Mouse (Mus musculus): ENCODE results near the gene Adamts4. TPM values are rescaled to one million over a fixed set of nuclear protein-coding genes. Genes with fewer than 3 reads are reported as not detected.

The Adamts4 gene
- polyA plus RNA-seq, 1 experiment from 2014 or later, result 2.5 TPM

GRCm38 (mm10) chr1:171285096-171285892, 35.1 kb downstream of the Adamts4 start:
- Histone ChIP-seq H3K9me3 (replicated peaks; ENCODE audit: control insufficient read depth, low read length) (no peaks in the 10 kb centered on the region), H3K9ac (ENCODE audit: low read length) (no peak overlapping the region; the same call in 1 of the 2 replicates), H3K27me3 (replicated peaks; ENCODE audit: control insufficient read depth, insufficient read depth, low read length) (no peaks in the 10 kb centered on the region), H3K27ac (ENCODE audit: low read depth, low read length) (no peak overlapping the region), H3K4me1 (ENCODE audit: control insufficient read depth, insufficient read depth, low read length) (peaks cover 15% of the 10 kb centered on the region), H3K4me3 (ENCODE audit: low read depth, low read length) (no peak overlapping the region), H3K36me3 (ENCODE audit: control insufficient read depth, insufficient read depth, low read length) (peaks cover 64% of the 10 kb centered on the region), H3K4me2 (ENCODE audit: low read length) (no peak overlapping the region)
- ATAC-seq (no peak), DNase-seq (ENCODE audit: low spot score) (no peak)
- 91% methylated on average over 20 of the region's 20 CpGs for WGBS

- peaks cover 9% of the 10 kb centered on the region for H3K4me1 ChIP-seq (ENCODE audit: control insufficient read depth, insufficient read depth, low read length)
- DNase-seq (ENCODE audit: low spot score) (no peak), ATAC-seq (no peak)
- no peaks in the 10 kb centered on the region for H3K9me3 ChIP-seq (replicated peaks; ENCODE audit: control insufficient read depth, low read length)
- peaks cover 64% of the 10 kb centered on the region for H3K36me3 ChIP-seq (ENCODE audit: control insufficient read depth, insufficient read depth, low read length)
- peak overlapping the region; percentile 98 for H3K4me3 ChIP-seq (ENCODE audit: low read depth, low read length)
- H3K27ac ChIP-seq (ENCODE audit: low read depth, low read length), result no peak overlapping the region
- no peaks in the 10 kb centered on the region for H3K27me3 ChIP-seq (replicated peaks; ENCODE audit: control insufficient read depth, insufficient read depth, low read length)
- H3K4me2 ChIP-seq (ENCODE audit: low read length), result peak overlapping the region; percentile 72
- peak overlapping the region; percentile 97; the same call in 1 of the 2 replicates for H3K9ac ChIP-seq (ENCODE audit: low read length)
- WGBS, result 89% methylated on average over 19 of the region's 19 CpGs
These were observed 36.3 kb downstream of the Adamts4 start for GRCm38 (mm10) chr1:171286517-171286916.

- H3K4me3 ChIP-seq (ENCODE audit: low read depth, low read length), result peak within 1 kb of the TSS; percentile 98
- H3K4me1 ChIP-seq (ENCODE audit: control insufficient read depth, insufficient read depth, low read length), result peaks cover 9% of the 10 kb centered on the region
- H3K9ac ChIP-seq (ENCODE audit: low read length), result peak within 1 kb of the TSS; percentile 97
- H3K9me3 ChIP-seq (replicated peaks; ENCODE audit: control insufficient read depth, low read length), result no peaks in the 10 kb centered on the region
- peak within 1 kb of the TSS; percentile 94 for H3K27ac ChIP-seq (ENCODE audit: low read depth, low read length)
- H3K4me2 ChIP-seq (ENCODE audit: low read length), result peak within 1 kb of the TSS; percentile 72
- peaks cover 58% of the 10 kb centered on the region for H3K36me3 ChIP-seq (ENCODE audit: control insufficient read depth, insufficient read depth, low read length)
- H3K27me3 ChIP-seq (replicated peaks; ENCODE audit: control insufficient read depth, insufficient read depth, low read length), result no peaks in the 10 kb centered on the region
- peak; percentile 97 for DNase-seq (ENCODE audit: low spot score)
- ATAC-seq, result peak; percentile 97
- under 1% methylated on average over 49 of the region's 49 CpGs for WGBS
These were observed 37.2 kb downstream of the Adamts4 start, which contains the start of gene Usp21 for GRCm38 (mm10) chr1:171287136-171288081. Gene Usp21, minus strand, starts transcription at chr1:171287991.

GRCm38 (mm10) chr1:171288328-171288727, 38.1 kb downstream of the Adamts4 start:
- no peak overlapping the region for H3K4me3 ChIP-seq (ENCODE audit: low read depth, low read length)
- DNase-seq (ENCODE audit: low spot score) (no peak), ATAC-seq (no peak)
- peaks cover 11% of the 10 kb centered on the region for H3K4me1 ChIP-seq (ENCODE audit: control insufficient read depth, insufficient read depth, low read length)
- WGBS, result 66% methylated on average over 4 of the region's 4 CpGs
- peak overlapping the region; percentile 72 for H3K4me2 ChIP-seq (ENCODE audit: low read length)
- H3K27me3 ChIP-seq (replicated peaks; ENCODE audit: control insufficient read depth, insufficient read depth, low read length), result no peaks in the 10 kb centered on the region
- H3K36me3 ChIP-seq (ENCODE audit: control insufficient read depth, insufficient read depth, low read length), result peaks cover 51% of the 10 kb centered on the region
- H3K27ac ChIP-seq (ENCODE audit: low read depth, low read length), result no peak overlapping the region
- no peaks in the 10 kb centered on the region for H3K9me3 ChIP-seq (replicated peaks; ENCODE audit: control insufficient read depth, low read length)
- no peak overlapping the region for H3K9ac ChIP-seq (ENCODE audit: low read length)

GRCm38 (mm10) chr1:171293351-171293750, 43.1 kb downstream of the Adamts4 start:
- 0 out of 2 replicates have a peak, but pooled peaks cover 3% of the 10 kb centered on the region for H3K27me3 ChIP-seq (replicated peaks; ENCODE audit: control insufficient read depth, insufficient read depth, low read length)
- peaks cover 16% of the 10 kb centered on the region for H3K36me3 ChIP-seq (ENCODE audit: control insufficient read depth, insufficient read depth, low read length)
- peak overlapping the region; percentile 89; the same call in 1 of the 2 replicates for H3K9ac ChIP-seq (ENCODE audit: low read length)
- H3K4me1 ChIP-seq (ENCODE audit: control insufficient read depth, insufficient read depth, low read length), result peaks cover 8% of the 10 kb centered on the region; the same call in 1 of the 2 replicates
- ATAC-seq (no peak), DNase-seq (ENCODE audit: low spot score) (no peak)
- H3K4me3 ChIP-seq (ENCODE audit: low read depth, low read length), result peak overlapping the region; percentile 78; the same call in 1 of the 2 replicates
- 88% methylated on average over 3 of the region's 3 CpGs for WGBS
- no peaks in the 10 kb centered on the region for H3K9me3 ChIP-seq (replicated peaks; ENCODE audit: control insufficient read depth, low read length)
- no peak overlapping the region for H3K27ac ChIP-seq (ENCODE audit: low read depth, low read length)
- H3K4me2 ChIP-seq (ENCODE audit: low read length), result peak overlapping the region; percentile 62

- H3K27me3 ChIP-seq (replicated peaks; ENCODE audit: control insufficient read depth, insufficient read depth, low read length), result 0 out of 2 replicates have a peak, but pooled peaks cover 3% of the 10 kb centered on the region
- peak overlapping the region; percentile 89 for H3K9ac ChIP-seq (ENCODE audit: low read length)
- no peaks in the 10 kb centered on the region for H3K9me3 ChIP-seq (replicated peaks; ENCODE audit: control insufficient read depth, low read length)
- 51% methylated on average over 5 of the region's 5 CpGs for WGBS
- DNase-seq (ENCODE audit: low spot score), result no peak
- H3K27ac ChIP-seq (ENCODE audit: low read depth, low read length), result peak overlapping the region; percentile 91; the same call in 1 of the 2 replicates
- H3K4me3 ChIP-seq (ENCODE audit: low read depth, low read length), result peak overlapping the region; percentile 78
- no peak for ATAC-seq
- peaks cover 10% of the 10 kb centered on the region for H3K36me3 ChIP-seq (ENCODE audit: control insufficient read depth, insufficient read depth, low read length)
- H3K4me2 ChIP-seq (ENCODE audit: low read length), result peak overlapping the region; percentile 62
- peaks cover 8% of the 10 kb centered on the region; the same call in 1 of the 2 replicates for H3K4me1 ChIP-seq (ENCODE audit: control insufficient read depth, insufficient read depth, low read length)
These were observed 43.7 kb downstream of the Adamts4 start for GRCm38 (mm10) chr1:171293906-171294297.

- peak within 1 kb of the TSS; percentile 91 for H3K27ac ChIP-seq (ENCODE audit: low read depth, low read length)
- H3K4me3 ChIP-seq (ENCODE audit: low read depth, low read length), result peak within 1 kb of the TSS; percentile 78
- DNase-seq (ENCODE audit: low spot score) (peak; percentile 93), ATAC-seq (peak; percentile 90)
- peak within 1 kb of the TSS; percentile 89 for H3K9ac ChIP-seq (ENCODE audit: low read length)
- H3K4me1 ChIP-seq (ENCODE audit: control insufficient read depth, insufficient read depth, low read length), result peaks cover 8% of the 10 kb centered on the region; the same call in 1 of the 2 replicates
- under 1% methylated on average over 42 of the region's 42 CpGs for WGBS
- 0 out of 2 replicates have a peak, but pooled peaks cover 3% of the 10 kb centered on the region for H3K27me3 ChIP-seq (replicated peaks; ENCODE audit: control insufficient read depth, insufficient read depth, low read length)
- H3K36me3 ChIP-seq (ENCODE audit: control insufficient read depth, insufficient read depth, low read length), result peaks cover 5% of the 10 kb centered on the region
- no peaks in the 10 kb centered on the region for H3K9me3 ChIP-seq (replicated peaks; ENCODE audit: control insufficient read depth, low read length)
- H3K4me2 ChIP-seq (ENCODE audit: low read length), result peak within 1 kb of the TSS; percentile 62
These were observed 44.3 kb downstream of the Adamts4 start, which contains the start of gene Ufc1 for GRCm38 (mm10) chr1:171294298-171295062. Gene Ufc1, minus strand, starts transcription at chr1:171295024.

- ATAC-seq (no peak; the same call in 1 of the 2 replicates), DNase-seq (ENCODE audit: low spot score) (no peak)
- peak overlapping the region; percentile 91 for H3K27ac ChIP-seq (ENCODE audit: low read depth, low read length)
- 17% methylated on average over 3 of the region's 3 CpGs for WGBS
- H3K27me3 ChIP-seq (replicated peaks; ENCODE audit: control insufficient read depth, insufficient read depth, low read length), result 0 out of 2 replicates have a peak, but pooled peaks cover 3% of the 10 kb centered on the region
- H3K4me2 ChIP-seq (ENCODE audit: low read length), result peak overlapping the region; percentile 62
- H3K4me3 ChIP-seq (ENCODE audit: low read depth, low read length), result peak overlapping the region; percentile 78
- peaks cover 8% of the 10 kb centered on the region; the same call in 1 of the 2 replicates for H3K4me1 ChIP-seq (ENCODE audit: control insufficient read depth, insufficient read depth, low read length)
- no peaks in the 10 kb centered on the region; the same call in 1 of the 2 replicates for H3K36me3 ChIP-seq (ENCODE audit: control insufficient read depth, insufficient read depth, low read length)
- H3K9ac ChIP-seq (ENCODE audit: low read length), result peak overlapping the region; percentile 89
- H3K9me3 ChIP-seq (replicated peaks; ENCODE audit: control insufficient read depth, low read length), result no peaks in the 10 kb centered on the region
These were observed 44.8 kb downstream of the Adamts4 start for GRCm38 (mm10) chr1:171295063-171295402.

Data from forebrain, embryonic 14.5 days (tissue).